Mouse (Mus musculus) neural tube, embryonic 12.5 days (tissue): ENCODE measurements around the gene Upk1a. TPM values are rescaled to one million over a fixed set of nuclear protein-coding genes. Genes with fewer than 3 reads are reported as not detected.

ENCODE experiments used
- ATAC-seq: fragments of 200-750 bp; cut with Nextera tagmentation; 2 replicates; pipeline ENCODE4 v1.8.0; 2017; ENCODE audit warnings: low read depth, mild to moderate bottlenecking, moderate TSS enrichment, moderate library complexity; ENCODE audit not compliant: low FRiP score
- H3K27ac ChIP-seq: fragments of 300-500 bp; sonication (generic); 2 replicates; pipeline ENCODE4 v1.5.1; 2016
- H3K27me3 ChIP-seq: fragments of 300-500 bp; sonication (generic); replicated peaks from 2 replicates; pipeline ENCODE4 v1.6.1; 2016; ENCODE audit warnings: mild to moderate bottlenecking
- H3K36me3 ChIP-seq: fragments of 300-500 bp; sonication (generic); 2 replicates; pipeline ENCODE4 v1.6.1; 2016; ENCODE audit warnings: mild to moderate bottlenecking
- H3K4me1 ChIP-seq: fragments of 300-500 bp; sonication (generic); 2 replicates; pipeline ENCODE4 v1.6.1; 2016
- H3K4me2 ChIP-seq: fragments of 300-500 bp; sonication (generic); replicated peaks from 2 replicates; pipeline ENCODE4 v1.6.1; 2016; ENCODE audit warnings: mild to moderate bottlenecking
- H3K4me3 ChIP-seq: fragments of 300-500 bp; sonication (generic); 2 replicates; pipeline ENCODE4 v1.5.1; 2016
- H3K9ac ChIP-seq: fragments of 300-500 bp; sonication (generic); 2 replicates; pipeline ENCODE4 v1.6.1; 2016; ENCODE audit warnings: mild to moderate bottlenecking
- H3K9me3 ChIP-seq: fragments of 300-500 bp; sonication (generic); 2 replicates; pipeline ENCODE4 v1.6.1; 2016; ENCODE audit warnings: mild to moderate bottlenecking
- WGBS: fragments of 180-500 bp; shearing (Covaris S2); methylation state at CpG from one replicate; pipeline ENCODE4 v1.1.7; 2016; 5-methylcytosine and 5-hydroxymethylcytosine counted together
- polyA plus RNA-seq: library from polyadenylated mRNA; unstranded; fragments of >200 nt; fragmentation: Nextera tagmentation; extraction: Ambion mirVana; gene quantifications from 2 replicates; pipeline ENCODE4 v1.2.1, GENCODE M21; 2016

Gene Upk1a
- 1.6 and 1.9 TPM in 2 replicates for polyA plus RNA-seq

DNA sequence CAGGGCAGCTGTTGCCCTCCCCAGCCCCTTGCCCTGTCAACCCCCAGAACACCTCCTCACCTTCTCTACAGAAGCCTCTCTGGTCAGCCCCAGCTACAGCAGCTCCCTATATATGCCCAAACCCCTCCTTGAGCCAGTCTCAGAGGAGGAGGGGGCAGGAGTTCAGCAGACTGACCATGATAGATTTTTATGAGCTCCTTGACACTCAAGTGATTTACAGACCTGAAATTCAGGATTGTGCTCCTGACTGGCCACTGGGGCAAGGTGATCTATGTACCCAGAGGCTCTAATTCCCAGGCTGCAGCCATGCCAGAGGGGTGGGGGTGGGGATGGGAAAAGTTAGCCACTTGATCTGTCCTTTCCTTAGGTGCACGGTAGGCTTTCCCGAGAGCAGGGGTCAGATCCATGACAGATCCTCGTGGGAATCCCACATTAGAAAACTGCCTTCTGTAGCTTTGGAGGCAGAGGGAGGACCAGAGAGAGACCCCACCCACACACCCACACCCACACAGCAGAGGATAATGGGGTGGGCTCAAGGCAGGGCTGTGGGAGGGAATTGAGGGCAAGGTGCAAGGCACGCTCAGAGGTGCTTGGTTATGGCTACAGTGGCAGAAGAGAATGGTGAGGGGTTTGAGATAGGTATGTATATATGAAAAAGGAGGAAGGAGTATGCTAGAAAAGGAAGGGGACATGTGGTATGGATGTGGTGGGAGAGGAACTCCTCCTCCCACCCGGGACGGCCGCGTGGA is at the start of gene Upk1a:
Gene Upk1a, minus strand, starts transcription at position 194 of the 749 bp plus-strand sequence.
- Histone ChIP-seq H3K27ac (no peak within 1 kb of the TSS), H3K4me2 (no peak within 1 kb of the TSS), H3K9ac (no peak within 1 kb of the TSS), H3K9me3 (no peaks in the 10 kb centered on the region), H3K4me3 (no peak within 1 kb of the TSS), H3K36me3 (peaks cover 29% of the 10 kb centered on the region), H3K4me1 (peaks cover 6% of the 10 kb centered on the region; the same call in 1 of the 2 replicates), H3K27me3 (no peaks in the 10 kb centered on the region)
- no peak for ATAC-seq
- 67% methylated on average over 8 of the region's 8 CpGs for WGBS

DNA sequence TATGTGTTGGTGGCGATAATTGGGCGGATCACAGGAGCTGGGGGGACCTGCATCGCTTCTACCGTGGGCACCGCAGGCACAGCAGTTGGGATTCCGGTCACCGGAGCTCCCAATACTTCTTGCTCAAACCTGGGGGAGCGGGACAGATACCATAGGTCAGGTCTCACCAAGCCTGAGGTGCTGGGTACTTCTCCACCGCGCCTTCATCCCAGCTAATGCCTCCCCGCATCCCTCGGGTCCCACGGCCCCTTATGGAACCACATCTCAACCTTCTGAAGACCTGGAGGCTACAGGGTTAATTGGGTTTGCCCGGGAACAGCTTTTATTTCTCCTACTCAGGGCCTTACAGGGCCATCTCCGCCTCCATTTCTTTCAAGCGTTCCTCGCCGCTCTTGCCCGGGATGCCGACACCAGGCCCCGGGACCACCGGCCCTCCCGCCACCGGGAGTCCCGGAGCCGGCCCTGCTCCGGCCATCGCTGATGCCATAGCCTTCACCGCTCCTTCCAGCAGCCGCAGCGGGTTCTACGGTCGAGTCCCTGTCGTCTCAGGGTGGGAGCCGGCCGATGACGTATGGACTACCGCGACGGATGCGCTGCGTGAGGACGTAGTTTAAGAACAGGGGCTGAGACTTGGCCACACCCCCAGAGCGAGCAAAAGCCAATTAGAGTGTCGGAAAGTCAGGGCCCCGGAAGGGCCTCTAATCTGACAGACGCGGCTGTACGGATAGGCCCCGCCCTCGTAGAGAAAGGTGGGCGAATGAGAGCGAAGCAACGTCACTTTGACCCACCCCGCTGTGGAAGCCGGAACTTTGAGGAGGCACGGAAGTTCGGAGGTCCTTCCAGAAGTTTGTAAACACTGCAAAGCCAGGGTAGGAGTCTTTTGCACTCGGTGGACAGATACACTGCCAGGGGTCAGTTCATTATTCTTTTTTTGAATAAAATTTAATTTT is 37.2 kb upstream of the Upk1a start, which contains the start of gene Rbm42:
Gene Rbm42, minus strand, starts transcription at position 727 of the 950 bp plus-strand sequence.
- 2% methylated on average over 59 of the region's 59 CpGs for WGBS
- H3K4me2 ChIP-seq = peak within 1 kb of the TSS; percentile 98
- peak within 1 kb of the TSS; percentile 91 for H3K9ac ChIP-seq
- no peaks in the 10 kb centered on the region for H3K9me3 ChIP-seq
- peaks cover 13% of the 10 kb centered on the region for H3K4me1 ChIP-seq
- H3K27ac ChIP-seq = peak within 1 kb of the TSS; percentile 16; the same call in 1 of the 2 replicates
- ATAC-seq = peak; percentile 99
- H3K36me3 ChIP-seq = peaks cover 57% of the 10 kb centered on the region
- peak within 1 kb of the TSS; percentile 88 for H3K4me3 ChIP-seq
- no peaks in the 10 kb centered on the region for H3K27me3 ChIP-seq

DNA sequence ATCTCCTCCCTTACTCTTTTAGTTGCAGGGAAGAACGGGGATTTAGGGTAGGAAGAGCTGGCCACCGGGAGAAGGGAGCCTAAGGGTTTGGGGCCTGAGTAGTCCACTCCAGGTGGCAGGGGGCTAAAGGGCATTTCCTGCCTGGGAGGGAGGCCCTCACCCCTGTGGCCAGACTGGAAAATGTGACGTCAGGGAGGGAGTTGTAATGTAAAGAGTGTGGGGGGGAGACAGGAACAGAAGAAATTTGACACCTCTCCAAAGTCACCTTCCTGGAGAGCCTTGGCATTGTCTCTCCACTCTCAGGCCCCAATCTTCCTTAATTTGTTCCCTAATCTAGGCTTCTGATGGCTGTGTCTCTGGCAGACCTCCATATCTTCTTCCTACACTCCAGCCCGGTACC is 26.4 kb upstream of the Upk1a start:
- H3K9ac ChIP-seq = no peak overlapping the region
- 0 out of 2 replicates have a peak, but pooled peaks cover 5% of the 10 kb centered on the region for H3K4me1 ChIP-seq
- no peak for ATAC-seq
- no peak overlapping the region for H3K4me3 ChIP-seq
- peaks cover 45% of the 10 kb centered on the region for H3K36me3 ChIP-seq
- no peak overlapping the region for H3K27ac ChIP-seq
- no peaks in the 10 kb centered on the region for H3K9me3 ChIP-seq
- WGBS = 23% methylated on average over 4 of the region's 4 CpGs
- peaks cover 27% of the 10 kb centered on the region for H3K27me3 ChIP-seq
- H3K4me2 ChIP-seq = no peak overlapping the region

DNA sequence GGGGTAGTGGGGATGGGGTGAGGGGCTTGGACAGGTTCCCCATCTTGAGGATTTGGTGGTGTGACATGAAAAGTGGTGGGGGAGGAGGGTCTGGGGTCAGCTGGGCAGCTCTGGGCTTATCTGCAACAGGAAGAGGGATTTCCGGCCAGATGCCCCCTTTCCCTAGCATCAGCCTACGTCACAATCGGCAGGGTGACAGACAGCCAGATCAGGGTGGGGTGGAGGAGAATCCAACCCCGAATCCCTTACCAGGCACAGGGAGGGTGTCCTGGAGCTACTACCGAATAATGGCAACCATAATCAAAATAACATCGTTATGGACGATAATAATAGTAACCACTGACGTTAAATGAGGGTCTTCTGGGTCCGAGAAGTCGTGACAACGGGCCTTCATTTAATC is 23.7 kb upstream of the Upk1a start:
- Histone ChIP-seq H3K9me3 (no peaks in the 10 kb centered on the region), H3K27ac (no peak overlapping the region), H3K9ac (no peak overlapping the region), H3K4me1 (0 out of 2 replicates have a peak, but pooled peaks cover 5% of the 10 kb centered on the region), H3K4me2 (no peak overlapping the region), H3K36me3 (peaks cover 18% of the 10 kb centered on the region), H3K27me3 (peaks cover 52% of the 10 kb centered on the region), H3K4me3 (no peak overlapping the region)
- WGBS = 28% methylated on average over 11 of the region's 11 CpGs
- ATAC-seq = no peak

DNA sequence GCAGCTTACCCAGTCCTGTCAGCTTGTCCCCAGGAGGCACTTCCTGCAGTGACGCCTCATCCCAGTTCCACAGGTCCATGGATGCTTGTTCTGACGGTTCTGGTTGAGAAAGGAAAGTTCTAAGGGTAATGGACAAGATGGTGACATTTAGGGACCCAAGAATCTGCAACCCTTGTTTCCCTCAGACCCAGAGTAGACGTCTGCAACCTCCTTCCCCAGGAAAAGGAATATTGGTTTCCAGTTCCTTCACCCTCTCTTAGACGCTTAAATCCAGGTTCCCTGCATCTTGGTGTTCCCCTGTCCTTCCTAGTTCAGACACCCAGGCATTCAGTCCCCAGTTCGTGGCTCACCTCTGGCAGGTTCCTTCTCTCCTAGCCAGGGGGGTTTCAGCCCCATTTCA is 23.1 kb upstream of the Upk1a start, which contains the start of gene Etv2:
Gene Etv2, minus strand, starts transcription at position 101 of the 400 bp plus-strand sequence.
- Histone ChIP-seq H3K4me1 (0 out of 2 replicates have a peak, but pooled peaks cover 5% of the 10 kb centered on the region), H3K27ac (no peak within 1 kb of the TSS), H3K9me3 (no peaks in the 10 kb centered on the region), H3K9ac (no peak within 1 kb of the TSS; the same call in 1 of the 2 replicates), H3K4me2 (peak within 1 kb of the TSS; percentile 40), H3K4me3 (peak within 1 kb of the TSS; percentile 16; the same call in 1 of the 2 replicates), H3K27me3 (peaks cover 57% of the 10 kb centered on the region), H3K36me3 (peaks cover 11% of the 10 kb centered on the region)
- ATAC-seq = no peak
- WGBS = 4% methylated on average over 5 of the region's 5 CpGs

DNA sequence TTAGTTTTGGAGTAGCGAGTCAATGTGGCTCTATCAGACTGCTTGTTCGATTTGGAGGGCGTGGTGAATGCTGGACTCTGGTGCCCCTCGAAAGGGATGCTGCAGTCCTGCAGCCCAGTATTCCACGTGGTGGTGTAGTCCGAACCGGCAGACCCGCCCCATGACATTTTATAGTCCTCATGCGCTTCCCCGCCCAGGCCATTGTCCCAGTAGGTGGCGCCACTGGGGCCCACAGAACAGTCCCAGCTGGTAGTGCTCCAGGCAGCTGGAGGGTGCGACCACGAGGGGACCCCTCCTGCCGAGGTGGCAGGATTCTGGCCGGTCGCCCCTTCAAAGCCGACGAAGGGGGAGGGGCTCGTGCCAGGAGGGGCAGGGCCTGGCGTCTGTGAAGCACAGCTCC is 22.0 kb upstream of the Upk1a start:
- ATAC-seq = peak; percentile 41; the same call in 1 of the 2 replicates
- WGBS = under 1% methylated on average over 20 of the region's 20 CpGs

DNA sequence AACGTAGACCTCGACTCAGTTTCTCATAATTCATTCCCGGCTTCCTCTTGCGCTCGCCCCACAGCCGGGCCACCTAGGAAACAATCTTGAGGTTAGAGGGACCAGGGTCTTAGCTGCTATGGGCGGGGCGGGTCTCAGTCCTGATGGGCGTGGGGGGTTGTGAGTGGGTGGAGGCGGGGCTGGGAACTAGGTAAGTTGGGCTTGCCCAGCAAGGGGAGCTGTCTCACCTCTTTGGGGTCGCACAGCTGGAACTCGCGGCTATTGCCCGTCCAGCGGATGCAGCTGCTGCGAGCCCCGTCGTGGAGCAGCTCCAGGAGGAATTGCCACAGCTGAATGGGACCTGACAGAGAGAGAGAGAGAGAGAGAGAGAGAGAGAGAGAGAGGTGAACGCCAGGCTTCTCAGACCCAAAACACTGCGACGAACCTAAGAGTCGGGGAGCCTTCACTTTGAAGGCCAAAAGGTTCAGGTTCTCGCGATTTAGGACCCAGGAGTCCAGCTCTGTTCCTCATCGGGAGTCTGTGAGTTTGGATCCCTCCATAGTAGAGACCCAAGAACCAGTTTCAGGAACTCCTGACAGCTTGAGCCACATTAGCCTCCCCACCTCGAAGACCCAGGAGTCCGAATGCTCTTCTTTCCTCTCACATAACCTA is 21.2 kb upstream of the Upk1a start:
- Histone ChIP-seq H3K4me3 (no peak overlapping the region; the same call in 1 of the 2 replicates), H3K27me3 (peaks cover 54% of the 10 kb centered on the region), H3K4me2 (peak overlapping the region; percentile 40; the same call in 1 of the 2 replicates), H3K36me3 (no peaks in the 10 kb centered on the region), H3K4me1 (0 out of 2 replicates have a peak, but pooled peaks cover 5% of the 10 kb centered on the region), H3K27ac (no peak overlapping the region), H3K9me3 (no peaks in the 10 kb centered on the region), H3K9ac (no peak overlapping the region)
- 4% methylated on average over 27 of the region's 27 CpGs for WGBS
- no peak for ATAC-seq

More for the DNA sequence above, 22.0 kb upstream of the Upk1a start:
- Histone ChIP-seq H3K9me3 (no peaks in the 10 kb centered on the region), H3K27ac (no peak overlapping the region), H3K4me3 (peak overlapping the region; percentile 16; the same call in 1 of the 2 replicates), H3K36me3 (0 out of 2 replicates have a peak, but pooled peaks cover under 1% of the 10 kb centered on the region), H3K9ac (no peak overlapping the region; the same call in 1 of the 2 replicates), H3K4me1 (0 out of 2 replicates have a peak, but pooled peaks cover 5% of the 10 kb centered on the region), H3K4me2 (peak overlapping the region; percentile 40), H3K27me3 (peaks cover 54% of the 10 kb centered on the region)

DNA sequence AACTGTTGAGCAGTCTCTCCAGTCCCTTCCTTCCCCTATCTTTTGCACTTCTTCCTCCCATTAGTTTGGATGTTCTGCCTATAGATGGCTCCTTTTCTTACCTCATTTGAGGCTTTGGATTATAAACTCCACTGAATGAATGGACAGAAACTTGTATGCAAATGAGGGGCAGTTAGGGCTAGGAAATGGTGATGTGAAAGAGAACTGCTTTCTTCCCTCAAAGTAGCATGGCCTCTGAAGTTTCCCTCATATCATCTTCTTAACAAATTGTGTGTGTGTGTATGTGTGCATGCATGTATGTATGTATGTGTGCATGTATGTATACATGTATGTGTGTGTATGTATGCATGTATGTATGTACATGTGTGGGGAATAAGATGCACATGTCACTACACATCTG is 16.4 kb upstream of the Upk1a start:
- Histone ChIP-seq H3K27me3 (peaks cover 29% of the 10 kb centered on the region), H3K36me3 (peaks cover 8% of the 10 kb centered on the region; the same call in 1 of the 2 replicates), H3K4me1 (peaks cover 11% of the 10 kb centered on the region), H3K4me2 (no peak overlapping the region), H3K27ac (no peak overlapping the region), H3K4me3 (no peak overlapping the region), H3K9ac (no peak overlapping the region), H3K9me3 (no peaks in the 10 kb centered on the region)
- ATAC-seq = no peak

DNA sequence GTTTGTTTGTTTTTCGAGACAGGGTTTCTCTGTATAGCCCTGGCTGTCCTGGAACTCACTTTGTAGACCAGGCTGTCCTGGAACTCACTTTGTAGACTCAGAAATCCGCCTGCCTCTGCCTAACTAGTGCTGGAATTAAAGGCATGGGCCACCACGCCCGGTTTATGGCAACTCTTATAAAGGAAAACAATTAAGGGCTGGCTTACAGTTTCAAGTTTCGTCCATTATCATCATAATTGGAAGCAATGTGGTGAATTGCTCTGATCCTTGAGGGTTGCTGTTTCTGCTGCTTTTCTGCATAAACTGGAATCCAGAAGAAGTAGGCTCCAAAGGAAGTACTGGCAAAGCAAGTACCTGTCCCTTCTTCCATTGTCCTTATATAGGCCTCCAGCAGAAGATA is 14.0 kb upstream of the Upk1a start:
- Histone ChIP-seq H3K27me3 (peaks cover 6% of the 10 kb centered on the region; the same call in 1 of the 2 replicates), H3K27ac (no peak overlapping the region), H3K4me3 (no peak overlapping the region), H3K4me2 (no peak overlapping the region; the same call in 1 of the 2 replicates), H3K4me1 (peaks cover 11% of the 10 kb centered on the region), H3K36me3 (peaks cover 31% of the 10 kb centered on the region), H3K9me3 (no peaks in the 10 kb centered on the region), H3K9ac (no peak overlapping the region)
- WGBS = 90% methylated on average over 5 of the region's 5 CpGs
- no peak for ATAC-seq

DNA sequence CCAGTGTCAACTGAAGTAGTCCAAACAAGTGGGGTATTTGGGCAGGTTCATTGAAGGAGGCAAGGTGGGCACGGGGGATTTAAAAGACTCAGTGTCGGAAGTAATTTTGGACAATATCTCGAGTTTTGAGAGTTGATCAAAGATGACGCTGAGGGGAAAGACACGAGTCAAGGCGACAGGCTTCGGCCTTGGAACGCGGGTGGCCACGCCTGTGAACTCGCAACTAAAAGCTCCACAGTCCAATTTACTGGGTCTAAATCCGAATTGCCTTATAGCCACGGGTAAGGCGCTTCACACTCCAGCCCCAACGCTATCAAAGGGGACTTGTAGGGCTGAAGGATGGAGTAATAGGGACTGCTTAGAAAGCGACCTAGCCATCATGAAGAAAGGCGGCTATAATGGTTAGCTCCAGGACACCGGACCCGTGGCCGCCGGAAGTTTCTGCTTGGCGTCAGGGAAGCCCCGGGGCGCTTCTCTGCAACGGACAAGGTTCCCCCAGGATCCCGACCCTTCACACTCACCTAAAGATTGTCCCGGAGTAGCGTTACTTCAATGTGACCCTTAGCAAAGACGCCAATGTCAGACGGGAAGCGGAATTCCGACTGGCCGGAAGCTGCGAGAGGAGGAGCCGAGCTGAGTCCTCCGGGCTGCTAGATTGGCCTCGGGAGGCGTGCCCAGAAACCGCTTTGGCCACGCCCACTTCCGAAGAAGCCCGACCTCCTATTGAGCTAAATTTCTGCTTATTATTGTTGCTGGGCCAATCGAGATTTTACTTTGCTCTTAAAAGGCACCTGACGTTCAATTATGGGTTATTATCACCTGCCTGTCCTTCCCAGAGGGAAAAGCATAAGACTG is 13.1 kb upstream of the Upk1a start, which contains the start of gene Cox6b1:
Gene Cox6b1, minus strand, starts transcription at position 622 of the 855 bp plus-strand sequence.
- no peaks in the 10 kb centered on the region for H3K9me3 ChIP-seq
- H3K4me3 ChIP-seq = peak within 1 kb of the TSS; percentile 82
- H3K27ac ChIP-seq = no peak within 1 kb of the TSS
- 2% methylated on average over 44 of the region's 44 CpGs for WGBS
- ATAC-seq = peak; percentile 86
- peaks cover 11% of the 10 kb centered on the region for H3K4me1 ChIP-seq
- H3K36me3 ChIP-seq = peaks cover 37% of the 10 kb centered on the region
- peak within 1 kb of the TSS; percentile 91 for H3K4me2 ChIP-seq
- peak within 1 kb of the TSS; percentile 83 for H3K9ac ChIP-seq
- no peaks in the 10 kb centered on the region for H3K27me3 ChIP-seq
